Mouse (Mus musculus) Patski (cell line): Measurements from ENCODE around the gene Gm20388. TPM values are rescaled to one million over a fixed set of nuclear protein-coding genes. Genes with fewer than 3 reads are reported as not detected.
A peak's percentile ranks its signal among the peaks of the same experiment; 100 is the strongest.

Experiments
- ATAC-seq: fragments of 100-300 bp; one replicate; pipeline ENCODE4 v1.8.0; 2021
- CTCF ChIA-PET: fragments of 350-600 bp; sonication (Branson Sonifier 250); formaldehyde crosslinking; loops from one replicate; lab custom pipeline; 2022; ENCODE audit warnings: inconsistent platforms; lab: Charles Lee
- POLR2A ChIA-PET: fragments of 350-600 bp; sonication (Branson Sonifier 250); formaldehyde crosslinking; loops from one replicate; lab custom pipeline; 2022; ENCODE audit warnings: antibody characterized with exemption, inconsistent platforms; lab: Charles Lee
- DNase-seq: peaks from one replicate; pipeline ENCODE4 v3.0.0-alpha.2; 2011; ENCODE audit warnings: low read depth, low spot score
- H3K27me3 ChIP-seq: fragments of 371-371 bp; one replicate; pipeline ENCODE4 v1.5.1; 2021
- CTCF ChIP-seq: fragments of 100-300 bp; IDR thresholded peaks from one replicate; pipeline ENCODE4 v1.5.1; 2021
- in situ Hi-C: fragments of 300-500 bp; cut with MboI; formaldehyde crosslinking; loops from 3 replicates; pipeline ENCODE4 v1.11.1; 2018; ENCODE audit warnings: low pct_unique_long_range_greater_than_20kb, mixed read lengths
- polyA plus RNA-seq: library from polyadenylated mRNA; unstranded; gene quantifications from one replicate; pipeline ENCODE4 v1.2.3, GENCODE M21; 2021

Gene Gm20388
- polyA plus RNA-seq, 1 experiment from 2014 or later = 86.7 TPM

- ATAC-seq = no peak
- no peak for DNase-seq
- H3K27me3 ChIP-seq = no peaks in the 10 kb centered on the region
- ChIA-PET POLR2A (no interaction called here), CTCF (interaction anchor here (1.6 kb wide), 1 partner anchor 23 kb away, joined by 5 read pairs; no protein-coding TSS in a partner anchor)
- in situ Hi-C loops = no loop called here
- no peak for TF ChIP-seq CTCF
Measured at GRCm38 (mm10) chr8:123883094-123883493, 3972.5 kb downstream of the Gm20388 start.

GRCm38 (mm10) chr8:123884721-123885565 lies 3974.3 kb downstream of the Gm20388 start:
- DNase-seq (peak; percentile 9), ATAC-seq (peak; percentile 68)
- ChIA-PET CTCF (interaction anchor here (1.0 to 1.6 kb wide), 3 partner anchors 9 to 21 kb away, joined by 3 to 5 read pairs (median 4); no protein-coding TSS in a partner anchor), POLR2A (interaction anchor here (1.0 to 1.2 kb wide), 2 partner anchors 18 to 21 kb away, joined by 3 to 4 read pairs; no protein-coding TSS in a partner anchor)
- TF ChIP-seq CTCF = no peak
- in situ Hi-C loops = no loop called here
- no peaks in the 10 kb centered on the region for H3K27me3 ChIP-seq

GRCm38 (mm10) chr8:123887163-123887562 lies 3976.5 kb downstream of the Gm20388 start:
- ChIA-PET POLR2A (no interaction called here), CTCF (no interaction called here)

GRCm38 (mm10) chr8:123887956-123888355 lies 3977.3 kb downstream of the Gm20388 start:
- no peak for ATAC-seq
- H3K27me3 ChIP-seq = peaks cover 6% of the 10 kb centered on the region
- ChIA-PET CTCF (no interaction called here), POLR2A (no interaction called here)
- in situ Hi-C loops = no loop called here
- no peak for TF ChIP-seq CTCF
- no peak for DNase-seq

More at GRCm38 (mm10) chr8:123887163-123887562, 3976.5 kb downstream of the Gm20388 start:
- no peak for TF ChIP-seq CTCF
- DNase-seq (no peak), ATAC-seq (no peak)
- H3K27me3 ChIP-seq = peaks cover 6% of the 10 kb centered on the region
- in situ Hi-C loops = no loop called here

GRCm38 (mm10) chr8:123889797-123890196 lies 3979.2 kb downstream of the Gm20388 start:
- H3K27me3 ChIP-seq = peaks cover 6% of the 10 kb centered on the region

GRCm38 (mm10) chr8:123891271-123891670 lies 3980.6 kb downstream of the Gm20388 start:
- peaks cover 6% of the 10 kb centered on the region for H3K27me3 ChIP-seq
- in situ Hi-C loops = no loop called here
- POLR2A ChIA-PET = no interaction called here
- no peak for DNase-seq
- TF ChIP-seq CTCF = no peak
- CTCF ChIA-PET = no interaction called here
- no peak for ATAC-seq

More at GRCm38 (mm10) chr8:123889797-123890196, 3979.2 kb downstream of the Gm20388 start:
- CTCF ChIA-PET = no interaction called here
- POLR2A ChIA-PET = no interaction called here
- DNase-seq (no peak), ATAC-seq (no peak)
- in situ Hi-C loops = no loop called here
- TF ChIP-seq CTCF = no peak

GRCm38 (mm10) chr8:123891883-123892585 lies 3981.4 kb downstream of the Gm20388 start:
- CTCF ChIA-PET = no interaction called here
- POLR2A ChIA-PET = no interaction called here
- DNase-seq = no peak
- H3K27me3 ChIP-seq = peaks cover 6% of the 10 kb centered on the region
- TF ChIP-seq CTCF = no peak
- in situ Hi-C loops = no loop called here
- no peak for ATAC-seq

- TF ChIP-seq CTCF = no peak
- H3K27me3 ChIP-seq = peaks cover 6% of the 10 kb centered on the region
- ATAC-seq = no peak
- CTCF ChIA-PET = no interaction called here
- POLR2A ChIA-PET = no interaction called here
- no peak for DNase-seq
- in situ Hi-C loops = no loop called here
Measured at GRCm38 (mm10) chr8:123892586-123893155, 3982.0 kb downstream of the Gm20388 start.

- no peak for TF ChIP-seq CTCF
- DNase-seq (no peak), ATAC-seq (no peak)
- ChIA-PET POLR2A (no interaction called here), CTCF (no interaction called here)
- peaks cover 6% of the 10 kb centered on the region for H3K27me3 ChIP-seq
- in situ Hi-C loops = no loop called here
Measured at GRCm38 (mm10) chr8:123893413-123893812, 3982.8 kb downstream of the Gm20388 start.

GRCm38 (mm10) chr8:123894502-123895097 lies 3984.0 kb downstream of the Gm20388 start, which contains the start of gene Acta1:
Gene Acta1 (minus strand): TSS chr8:123894751.
- peaks cover 6% of the 10 kb centered on the region for H3K27me3 ChIP-seq
- TF ChIP-seq CTCF = no peak
- in situ Hi-C loops = no loop called here
- DNase-seq = no peak
- ChIA-PET POLR2A (no interaction called here), CTCF (no interaction called here)
- no peak for ATAC-seq
